Mouse (Mus musculus) MEL (cell line): ENCODE measurements around the gene Fam208b. TPM values are rescaled to one million over a fixed set of nuclear protein-coding genes. Genes with fewer than 3 reads are reported as not detected.

ENCODE experiments used
- DNase-seq: peaks from one replicate; pipeline ENCODE4 v3.0.0; 2011; ENCODE audit warnings: low read depth, low spot score
- H3K27ac ChIP-seq: 2 replicates; pipeline ENCODE4 v1.5.1; 2012; ENCODE audit warnings: low read depth, mild to moderate bottlenecking, control low read depth, low read length, moderate library complexity; ENCODE audit not compliant: control insufficient read depth
- H3K27me3 ChIP-seq, 2 experiments: fragments of 150-350 bp in 1 of 2; sonication (generic) in 1 of 2; 2 replicates each; pipeline ENCODE4 v1.6.1; 2012; ENCODE audit warnings: low read length in 2 of 2, mild to moderate bottlenecking in 2 of 2, improper control_type of control experiment in 1 of 2, moderate library complexity in 1 of 2; ENCODE audit not compliant: insufficient read depth in 2 of 2, control insufficient read depth in 1 of 2
- H3K36me3 ChIP-seq, 2 experiments: 2 replicates each; pipeline ENCODE4 v1.6.1; 2012 to 2014; ENCODE audit warnings: low read length in 2 of 2, improper control_type of control experiment in 1 of 2, inconsistent platforms in 1 of 2, mild to moderate bottlenecking in 1 of 2; ENCODE audit not compliant: insufficient read depth in 2 of 2, control insufficient read depth in 1 of 2
- H3K4me1 ChIP-seq, 2 experiments: fragments of 150-350 bp in 1 of 2; sonication (generic) in 1 of 2; 2 replicates each; pipeline ENCODE4 v1.6.1; 2012; ENCODE audit warnings: low read length in 2 of 2, improper control_type of control experiment in 1 of 2, mild to moderate bottlenecking in 1 of 2; ENCODE audit not compliant: insufficient read depth in 2 of 2, control insufficient read depth in 1 of 2
- H3K4me3 ChIP-seq, 2 experiments: fragments of 150-350 bp in 1 of 2; sonication (generic) in 1 of 2; 2 replicates each; pipeline ENCODE4 v1.5.1; 2012; ENCODE audit warnings: low read depth in 2 of 2, low read length in 2 of 2, mild to moderate bottlenecking in 2 of 2, moderate library complexity in 2 of 2, control low read depth in 1 of 2, improper control_type of control experiment in 1 of 2; ENCODE audit not compliant: control insufficient read depth in 1 of 2, insufficient read depth in 1 of 2
- H3K79me2 ChIP-seq: 2 replicates; pipeline ENCODE4 v1.6.1; 2012; ENCODE audit warnings: mild to moderate bottlenecking, low read length, moderate library complexity; ENCODE audit not compliant: control insufficient read depth, poor library complexity, insufficient read depth
- H3K9ac ChIP-seq: 2 replicates; pipeline ENCODE4 v1.6.1; 2012; ENCODE audit warnings: low read depth, mild to moderate bottlenecking, control low read depth, low read length, moderate library complexity; ENCODE audit not compliant: control insufficient read depth, poor library complexity, severe bottlenecking
- H3K9me3 ChIP-seq: fragments of 150-350 bp; sonication (generic); replicated peaks from 2 replicates; pipeline ENCODE4 v1.6.1; 2012; ENCODE audit warnings: mild to moderate bottlenecking, low read length, improper control_type of control experiment, moderate library complexity; ENCODE audit not compliant: insufficient read depth
- CHD1 ChIP-seq: IDR thresholded peaks from 2 replicates; pipeline ENCODE4 v1.6.1; 2012; ENCODE audit warnings: low read depth, mild to moderate bottlenecking, inconsistent platforms, low read length, improper control_type of control experiment
- E2F4 ChIP-seq: IDR thresholded peaks from 2 replicates; pipeline ENCODE4 v1.6.1; 2011; ENCODE audit warnings: low read depth, low read length, improper control_type of control experiment, borderline replicate concordance
- ELF1 ChIP-seq: IDR thresholded peaks from 2 replicates; pipeline ENCODE4 v1.6.1; 2014; ENCODE audit warnings: low read depth, mild to moderate bottlenecking, inconsistent platforms, low read length, improper control_type of control experiment, moderate library complexity
- ETS1 ChIP-seq: IDR thresholded peaks from 2 replicates; pipeline ENCODE4 v1.6.1; 2012; ENCODE audit warnings: low read depth, mild to moderate bottlenecking, inconsistent platforms, low read length, improper control_type of control experiment, moderate library complexity
- HCFC1 ChIP-seq: IDR thresholded peaks from 2 replicates; pipeline ENCODE4 v1.6.1; 2012; ENCODE audit warnings: low read depth, mild to moderate bottlenecking, inconsistent platforms, low read length, improper control_type of control experiment, moderate library complexity
- JUND ChIP-seq: IDR thresholded peaks from 2 replicates; pipeline ENCODE4 v1.6.1; 2011; ENCODE audit warnings: low read depth, mild to moderate bottlenecking, improper control_type of control experiment, low read length
- KAT2A ChIP-seq: conservative IDR thresholded peaks from 2 replicates; pipeline ENCODE4 v1.6.1; 2012; ENCODE audit warnings: low read depth, low read length, improper control_type of control experiment, inconsistent platforms
- MAFK ChIP-seq: IDR thresholded peaks from 2 replicates; pipeline ENCODE4 v1.6.1; 2011; ENCODE audit warnings: low read depth, mild to moderate bottlenecking, low read length, improper control_type of control experiment, borderline replicate concordance
- MAX ChIP-seq: IDR thresholded peaks from 2 replicates; pipeline ENCODE4 v1.6.1; 2011; ENCODE audit warnings: low read length, improper control_type of control experiment
- MXI1 ChIP-seq: IDR thresholded peaks from 2 replicates; pipeline ENCODE4 v1.6.1; 2011; ENCODE audit warnings: mild to moderate bottlenecking, low read depth, low read length, improper control_type of control experiment
- NELFE ChIP-seq: IDR thresholded peaks from 2 replicates; pipeline ENCODE4 v1.6.1; 2011; ENCODE audit warnings: low read depth, low read length, improper control_type of control experiment
- NRF1 ChIP-seq: IDR thresholded peaks from 2 replicates; pipeline ENCODE4 v1.6.1; 2014; ENCODE audit warnings: low read depth, mild to moderate bottlenecking, inconsistent platforms, low read length, improper control_type of control experiment, moderate library complexity; ENCODE audit not compliant: poor library complexity, insufficient read depth, severe bottlenecking
- POLR2AphosphoS5 ChIP-seq: IDR thresholded peaks from 2 replicates; pipeline ENCODE4 v1.6.1; 2012; ENCODE audit warnings: low read depth, borderline replicate concordance, mild to moderate bottlenecking, inconsistent platforms, low read length, moderate library complexity, mixed read lengths
- RCOR1 ChIP-seq: IDR thresholded peaks from 2 replicates; pipeline ENCODE4 v1.6.1; 2012; ENCODE audit warnings: low read depth, mild to moderate bottlenecking, inconsistent platforms, low read length, improper control_type of control experiment
- SIN3A ChIP-seq: IDR thresholded peaks from 2 replicates; pipeline ENCODE4 v1.6.1; 2012; ENCODE audit warnings: low read length, improper control_type of control experiment, inconsistent platforms
- TAL1 ChIP-seq: IDR thresholded peaks from 2 replicates; pipeline ENCODE4 v1.6.1; 2012; ENCODE audit warnings: mild to moderate bottlenecking, inconsistent platforms, low read length, moderate library complexity, mixed read lengths
- TBP ChIP-seq: IDR thresholded peaks from 2 replicates; pipeline ENCODE4 v1.8.0; 2011; ENCODE audit warnings: low read depth, low read length, improper control_type of control experiment
- TCF12 ChIP-seq: IDR thresholded peaks from 2 replicates; pipeline ENCODE4 v1.6.1; 2014; ENCODE audit warnings: low read depth, mild to moderate bottlenecking, inconsistent platforms, low read length, improper control_type of control experiment, moderate library complexity
- UBTF ChIP-seq: IDR thresholded peaks from 2 replicates; pipeline ENCODE4 v1.6.1; 2012; ENCODE audit warnings: low read depth, mild to moderate bottlenecking, inconsistent platforms, low read length, improper control_type of control experiment, moderate library complexity, borderline replicate concordance; ENCODE audit not compliant: insufficient read depth
- USF2 ChIP-seq, 2 experiments: IDR thresholded peaks; 2 replicates each; pipeline ENCODE4 v1.6.1; 2011 to 2012; ENCODE audit warnings: improper control_type of control experiment in 2 of 2, low read length in 2 of 2, borderline replicate concordance in 1 of 2, inconsistent platforms in 1 of 2, low read depth in 1 of 2, mild to moderate bottlenecking in 1 of 2; ENCODE audit not compliant: insufficient read depth in 1 of 2
- ZNF384 ChIP-seq: IDR thresholded peaks from 2 replicates; pipeline ENCODE4 v1.6.1; 2012; ENCODE audit warnings: low read depth, mild to moderate bottlenecking, inconsistent platforms, low read length, improper control_type of control experiment
- polyA plus RNA-seq, 2 experiments: library from polyadenylated mRNA; stranded (reverse) in 1 of 2; unstranded in 1 of 2; fragments of >175 nt in 1 of 2; fragments of >200 nt in 1 of 2; gene quantifications; 2 replicates each; pipeline versions ENCODE4 v1.2.1 to v1.2.4; 2012; ENCODE audit warnings: low replicate concordance in 2 of 2, low read depth in 1 of 2; ENCODE audit not compliant: insufficient read length in 2 of 2, insufficient read depth in 1 of 2, missing spikeins in 1 of 2
- total RNA-seq: library from RNA; depleted of rRNA; stranded (reverse); fragments of 300-350 nt; gene quantifications from 2 replicates; pipeline ENCODE4 v1.2.3, GENCODE M21; 2012

The Fam208b gene
- total and polyA plus RNA-seq, 3 experiments = 23.5 to 183 (median 28.3) TPM

GRCm38 (mm10) chr13:3610118-3610794, 652 bp downstream of the Fam208b start:
- peak; percentile 81 for DNase-seq
- H3K27ac ChIP-seq = peak overlapping the region; percentile 86
- H3K79me2 ChIP-seq = peaks cover 33% of the 10 kb centered on the region
- peak overlapping the region; percentile 94 for H3K9ac ChIP-seq
- H3K27me3 ChIP-seq = no peaks in the 10 kb centered on the region
- TF ChIP-seq UBTF (no peak), HCFC1 (0 out of 2 replicates have a peak, but pooled peaks have one; percentile 26), MXI1 (no peak), E2F4 (no peak), SIN3A (peak; percentile 71), MAX (no peak), JUND (no peak), NRF1 (no peak), CHD1 (no peak), MAFK (no peak), NELFE (no peak), KAT2A (no peak), TBP (0 out of 2 replicates have a peak, but pooled peaks have one; percentile 15), POLR2AphosphoS5 (no peak), TAL1 (no peak), ZNF384 (no peak), ELF1 (no peak), USF2 (IDR thresholded peaks at IDR 0.05; ENCODE audit: borderline replicate concordance in 1 of 2, insufficient read depth in 1 of 2, low read depth in 1 of 2, low read length in 2 of 2) (no peak), ETS1 (no peak), RCOR1 (no peak), TCF12 (no peak)
- peak overlapping the region; percentile 78 to 83 for H3K4me3 ChIP-seq
- peaks cover 8 to 24% of the 10 kb centered on the region in 2 experiments for H3K36me3 ChIP-seq
- H3K9me3 ChIP-seq = no peaks in the 10 kb centered on the region
- peaks cover 0 to 5% of the 10 kb centered on the region in 2 experiments; a peak in 2 of 4 replicates for H3K4me1 ChIP-seq
